Mouse (Mus musculus) CD4-positive naive resting alpha-beta T cell, adult 76 days (primary cell): Measurements from ENCODE around the gene Gm10300. TPM values are rescaled to one million over a fixed set of nuclear protein-coding genes. Genes with fewer than 3 reads are reported as not detected.

Experiments used
- total RNA-seq: library from RNA; stranded (reverse); gene quantifications from one replicate; pipeline ENCODE4 v1.2.4, GENCODE M21; 2023

Gm10300 gene
- 0.47 TPM for total RNA-seq

DNA sequence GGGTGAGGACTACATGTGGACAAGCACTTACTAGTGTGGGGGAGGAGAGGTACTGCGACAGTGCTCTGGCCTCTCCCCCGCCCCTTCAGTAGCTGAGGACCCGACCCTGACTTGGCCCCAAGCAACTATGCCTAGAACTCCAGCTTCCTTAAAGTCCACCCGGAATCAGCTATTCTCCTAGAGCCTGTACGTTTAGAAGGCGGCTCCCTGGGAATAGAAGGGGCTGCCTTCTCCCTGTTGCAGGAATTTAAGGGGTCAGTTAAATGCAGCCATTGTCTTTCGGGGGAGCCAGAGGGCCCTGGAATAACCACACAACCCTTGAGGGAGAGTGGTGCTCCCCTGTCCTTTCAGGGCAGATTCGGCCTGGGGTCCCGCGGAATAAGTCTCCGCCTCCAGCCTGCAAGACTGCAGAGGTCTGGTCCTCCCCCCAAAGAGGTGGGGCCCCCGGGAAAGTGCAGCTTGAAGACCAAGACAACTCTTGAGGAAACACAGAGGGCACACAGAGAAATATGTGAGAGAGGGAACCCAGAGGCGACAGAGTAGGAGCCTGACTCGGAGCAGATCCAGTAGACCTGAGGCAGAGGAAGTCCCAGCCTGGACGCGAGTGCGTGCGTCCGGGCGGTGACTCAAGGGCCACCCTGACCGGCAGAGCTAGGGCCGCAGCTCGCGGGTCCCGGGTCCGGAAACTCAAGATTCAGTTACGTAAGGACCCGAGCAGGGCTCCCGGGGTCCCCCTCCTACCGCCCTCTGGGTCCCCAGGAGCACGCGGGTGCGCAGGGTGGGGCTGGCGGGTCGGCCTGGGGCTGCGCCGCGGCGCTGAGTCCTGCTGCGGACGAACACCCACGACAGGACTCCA is at the start of gene Gm10300:
Gene Gm10300, plus strand, starts transcription at position 621 of the 856 bp plus-strand sequence.

DNA sequence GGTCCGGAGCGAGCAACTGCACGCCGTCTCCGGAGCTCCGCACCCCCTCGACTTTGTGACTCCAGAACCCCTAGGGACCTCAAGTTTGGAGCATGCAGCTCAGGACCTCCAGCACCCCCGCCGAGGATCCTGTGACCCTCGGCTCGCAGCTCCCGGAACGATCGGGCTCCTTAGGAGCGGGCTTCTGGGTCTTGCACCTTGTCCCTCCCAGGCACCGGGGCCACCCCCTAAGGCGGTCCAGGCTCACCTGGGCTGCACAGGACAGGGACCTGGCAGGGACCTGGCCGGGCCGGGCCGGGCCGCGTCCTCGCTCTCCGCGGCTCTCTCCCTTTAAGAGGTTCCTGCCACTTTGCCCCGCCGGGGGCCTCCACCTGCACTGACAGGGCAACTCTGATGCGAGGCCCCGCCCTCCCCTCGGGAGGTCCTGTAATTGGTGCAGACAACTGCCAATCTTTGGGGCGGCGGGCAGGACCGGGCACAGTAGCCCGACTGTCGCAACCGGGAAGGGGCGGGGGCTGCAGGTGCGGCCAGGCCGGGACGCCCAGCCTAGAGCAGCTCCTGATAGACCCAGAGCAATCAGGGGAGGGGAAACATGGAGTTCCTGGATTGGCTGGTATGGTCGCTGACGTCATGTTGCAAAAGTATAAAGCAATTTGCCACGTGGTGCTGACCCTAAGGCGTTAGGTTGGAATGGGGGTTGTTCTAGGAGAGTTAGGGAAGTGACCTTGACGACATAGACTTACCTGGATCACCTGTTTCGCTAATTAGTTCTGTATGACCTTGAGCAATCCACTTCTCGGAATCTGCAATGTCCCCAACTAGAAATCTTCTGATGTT is 654 bp downstream of the Gm10300 start, which contains the start of gene Epb41:
Gene Epb41, minus strand, starts transcription at position 389 of the 837 bp plus-strand sequence.

Other genes with a start within 250 kb of the Gm10300 start
- 1.1 TPM for gene Ptpru, start 236.4 kb upstream of the Gm10300 start, total RNA-seq
- gene Mecr, start 231.2 kb upstream of the Gm10300 start, total RNA-seq = 28.7 TPM
- gene Srsf4, start 201.1 kb upstream of the Gm10300 start, total RNA-seq = 89.8 TPM
- gene Tmem200b, start 152.9 kb upstream of the Gm10300 start, total RNA-seq = not detected
- gene Epb41, start 624 bp downstream of the Gm10300 start, total RNA-seq = 145 TPM
- not detected for gene Oprd1, start 69.8 kb downstream of the Gm10300 start, total RNA-seq
- 82.8 TPM for gene Ythdf2, start 137.6 kb downstream of the Gm10300 start, total RNA-seq
- 37.5 TPM for gene Gmeb1, start 186.9 kb downstream of the Gm10300 start, total RNA-seq
- gene Taf12, start 199.7 kb downstream of the Gm10300 start, total RNA-seq = 30.9 TPM
- not detected for gene Rab42, start 228.7 kb downstream of the Gm10300 start, total RNA-seq